Mouse (Mus musculus) heart, adult 18-20 months (tissue): Measurements from ENCODE around the gene Gm3164. TPM values are rescaled to one million over a fixed set of nuclear protein-coding genes. Genes with fewer than 3 reads are reported as not detected.
A peak's percentile ranks its signal among the peaks of the same experiment; 100 is the strongest.
"Not testable (repeated sequence)": the region's sequence is repeated elsewhere in the genome, so short reads cannot be mapped to it uniquely, and the experiment has no call there.

Experiments used
- DNase-seq, 2 experiments: peaks; one replicate each; pipeline ENCODE4 v3.0.0; 2021 to 2022; ENCODE audit warnings: mixed read lengths in 1 of 2
- long read RNA-seq, 2 experiments: library from polyadenylated mRNA; stranded (forward); transcript quantifications; one replicate each; pipeline ENCODE4 v2.0.0; 2021
- total RNA-seq, 2 experiments: library from RNA; stranded (reverse); gene quantifications; 2 replicates each; pipeline ENCODE4 v1.2.3; 2021

The Gm3164 gene
- total RNA-seq: under 1 TPM in 1 of 2 experiments, not detected in 1; 0.28 TPM
- long read RNA-seq, experiment 1: 0 reads
- long read RNA-seq, experiment 2: 0 reads

DNA sequence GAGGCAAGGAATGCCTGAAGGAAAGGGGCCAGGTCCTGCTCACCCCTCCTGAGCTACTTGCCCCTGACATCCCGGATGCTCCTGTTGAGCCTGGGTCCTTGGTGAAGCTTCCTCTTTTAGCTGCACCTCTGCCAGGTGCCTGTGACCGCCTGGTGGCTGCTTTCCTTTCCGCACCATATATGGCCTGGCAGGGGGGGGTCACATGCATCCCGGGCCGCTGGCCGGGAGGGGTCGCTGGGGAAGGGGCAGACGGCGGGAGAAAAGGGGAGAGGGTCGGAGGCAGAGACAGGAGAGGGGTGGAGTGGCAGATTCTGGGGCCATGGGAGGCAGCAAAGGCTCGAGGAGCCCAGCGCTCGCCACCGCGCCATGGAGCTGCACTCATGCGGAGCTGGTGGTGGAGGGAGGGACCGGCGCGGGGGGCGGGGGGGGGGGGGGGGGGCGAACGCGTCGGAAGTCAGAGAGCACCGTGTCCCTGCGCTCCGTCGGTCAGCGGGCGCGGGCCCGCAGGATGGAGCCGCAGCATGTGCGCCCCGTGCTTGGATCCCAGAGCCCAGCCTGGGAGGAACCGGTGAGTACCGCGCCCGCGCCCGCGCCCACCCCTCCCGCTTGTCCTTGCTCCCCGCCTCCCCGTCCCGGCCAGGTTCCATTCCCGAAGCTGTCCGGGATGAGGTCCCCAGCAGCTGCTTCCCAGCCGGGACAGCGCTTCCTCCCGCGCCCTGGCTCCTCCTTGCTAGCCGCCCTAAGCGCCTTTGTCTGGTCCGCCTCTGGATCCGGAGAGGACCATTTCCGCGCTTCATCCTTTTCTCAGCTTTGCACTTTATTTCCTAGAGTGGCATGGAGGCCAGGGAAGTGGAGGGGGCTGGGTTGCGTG, at the start of gene Gm3164:
Gene Gm3164, plus strand, starts transcription at position 484 of the 871 bp plus-strand sequence.
- DNase-seq: peak; percentile 52 to 81

- DNase-seq: not testable (repeated sequence)
These were observed 46.3 kb upstream of the Gm3164 start for GRCm38 (mm10) chr14:4368991-4369390.

DNA sequence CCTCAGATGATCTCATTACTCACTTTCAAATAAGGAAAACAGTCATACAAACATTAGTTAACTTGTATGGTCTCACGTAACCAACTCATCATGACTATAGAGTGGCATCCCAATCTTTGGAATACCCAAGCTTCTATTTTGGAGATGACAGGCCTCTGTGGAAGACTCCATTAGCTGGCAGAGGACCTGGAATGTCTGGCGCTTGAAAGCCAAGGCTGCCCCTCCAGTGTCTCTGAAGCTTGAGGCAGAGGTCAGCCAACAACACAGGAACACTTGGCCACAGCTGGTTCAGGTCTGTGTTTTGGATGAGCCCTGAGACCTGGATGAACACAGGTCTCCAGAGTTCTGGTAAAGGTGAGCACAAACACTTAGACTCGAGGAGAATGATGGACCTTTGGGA, 45.6 kb upstream of the Gm3164 start:
- DNase-seq: not testable (repeated sequence)

DNA sequence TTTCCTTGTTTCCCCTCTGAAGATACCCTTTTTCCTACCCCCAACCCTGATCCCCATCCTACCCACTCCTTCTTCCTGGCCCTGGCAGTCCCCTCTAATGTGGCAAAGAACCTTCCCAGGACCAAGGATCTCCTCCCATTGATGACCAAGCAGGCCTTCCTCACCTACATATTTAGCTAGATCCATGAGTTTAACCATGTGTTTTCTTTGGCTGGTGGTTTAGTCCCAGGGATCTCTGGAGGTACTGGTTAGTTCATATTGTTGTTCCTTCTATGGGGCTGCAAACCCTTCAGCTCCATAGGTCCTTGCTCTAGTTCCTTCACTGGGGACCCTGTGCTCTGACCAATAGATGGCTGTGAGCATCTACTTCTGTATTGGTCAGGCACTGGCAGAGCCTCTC, 37.4 kb upstream of the Gm3164 start:
- DNase-seq: not testable (repeated sequence)

DNA sequence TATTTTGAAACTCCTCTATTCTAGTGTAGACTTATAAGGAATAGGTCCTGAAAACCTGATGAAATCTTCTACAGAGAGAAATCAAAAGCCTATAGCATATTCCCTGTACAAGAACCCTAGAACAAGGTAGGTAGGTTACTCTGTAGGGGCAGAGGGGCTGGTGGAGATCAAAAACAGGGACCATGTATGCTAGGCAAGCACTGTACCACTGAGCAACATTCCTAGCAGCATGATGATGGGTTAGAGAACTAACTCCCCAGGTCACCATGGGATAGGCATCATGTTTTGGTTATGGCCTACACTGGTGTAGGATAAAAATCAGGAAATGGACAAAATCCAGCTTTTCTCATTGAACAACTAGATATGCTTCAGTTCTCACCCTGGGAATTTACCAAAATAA, 29.6 kb upstream of the Gm3164 start:
- not testable (repeated sequence) for DNase-seq

DNA sequence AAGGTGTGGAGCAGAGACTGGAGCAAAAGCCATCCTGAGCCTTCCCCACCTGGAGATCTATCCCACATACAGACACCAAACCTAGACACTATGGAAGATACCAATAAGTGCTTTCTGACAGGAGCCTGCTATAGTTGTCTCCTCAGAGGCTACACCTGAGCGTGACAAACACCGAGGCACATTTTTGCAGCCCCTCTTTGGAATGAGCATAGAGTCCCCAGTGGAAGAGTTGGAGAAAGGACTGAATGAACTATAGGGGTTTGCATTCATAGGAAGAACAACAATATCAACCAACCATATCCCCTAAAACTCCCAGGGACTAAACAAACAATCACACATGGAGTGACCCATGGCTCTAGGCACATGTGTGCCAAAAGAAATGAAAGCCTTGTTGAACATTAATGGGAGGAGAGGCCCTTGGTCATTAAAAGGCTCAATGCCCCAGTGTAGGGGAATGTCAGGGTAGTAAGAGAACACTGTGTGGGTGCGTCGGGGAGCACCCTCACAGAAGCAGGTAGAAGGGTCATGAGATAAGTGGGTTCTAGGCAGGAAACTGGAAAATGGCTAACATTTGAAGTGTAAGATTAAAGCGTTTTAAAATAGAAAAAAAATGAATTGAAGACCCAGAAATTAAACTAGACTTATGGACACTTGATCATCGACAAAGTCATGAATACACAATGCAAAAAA, 22.3 kb upstream of the Gm3164 start:
- DNase-seq: not testable (repeated sequence)

GRCm38 (mm10) chr14:4397226-4397625, 18.0 kb upstream of the Gm3164 start, which contains the start of gene Gm3159:
Gene Gm3159, plus strand, starts transcription at chr14:4397526.
- DNase-seq: not testable (repeated sequence)

GRCm38 (mm10) chr14:4398624-4399023, 16.6 kb upstream of the Gm3164 start:
- not testable (repeated sequence) for DNase-seq

- DNase-seq: not testable (repeated sequence)
These were observed 15.0 kb upstream of the Gm3164 start for GRCm38 (mm10) chr14:4400115-4400789.

DNA sequence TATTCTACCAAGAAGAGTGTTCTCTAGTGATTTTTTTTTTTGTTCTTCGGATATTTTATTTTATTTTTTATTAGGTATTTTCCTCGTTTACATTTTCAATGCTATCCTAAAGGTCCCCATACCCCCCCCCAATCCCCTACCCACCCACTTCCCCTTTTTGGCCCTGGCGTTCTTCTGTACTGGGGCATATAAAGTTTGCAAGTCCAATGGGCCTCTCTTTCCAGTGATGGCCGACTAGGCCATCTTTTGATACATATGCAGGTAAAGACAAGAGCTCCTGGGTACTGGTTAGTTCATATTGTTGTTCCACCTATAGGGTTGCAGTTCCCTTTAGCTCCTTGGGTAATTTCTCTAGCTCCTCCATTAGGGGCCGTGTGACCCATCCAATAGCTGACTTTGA, 14.0 kb upstream of the Gm3164 start:
- not testable (repeated sequence) for DNase-seq

- not testable (repeated sequence) for DNase-seq
These were observed 11.4 kb upstream of the Gm3164 start for GRCm38 (mm10) chr14:4403840-4404239.

GRCm38 (mm10) chr14:4409939-4410338, 5.3 kb upstream of the Gm3164 start:
- DNase-seq: peak in 1 of 2 experiments; percentile 1

DNA sequence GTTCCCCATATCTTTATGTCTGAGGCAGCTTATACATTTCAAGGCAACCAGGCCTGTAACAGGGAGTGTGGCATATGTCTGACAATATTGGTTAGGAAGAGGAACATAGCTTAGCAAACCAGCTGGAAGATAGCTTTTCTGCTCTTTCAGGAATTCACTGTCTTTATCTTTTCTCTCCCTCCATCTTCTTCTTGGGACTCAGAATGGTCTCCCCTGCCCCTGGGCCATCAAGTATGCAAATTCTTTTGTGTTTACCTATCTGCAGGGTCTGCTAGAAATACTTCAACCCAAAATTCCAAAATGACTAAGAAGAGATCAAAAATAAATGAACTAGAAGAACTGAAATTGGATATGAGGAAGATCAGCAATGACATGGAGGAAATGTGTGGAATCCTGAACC, 15.4 kb downstream of the Gm3164 start, which contains the start of gene Gm3173:
Gene Gm3173, plus strand, starts transcription at position 301 of the 400 bp plus-strand sequence.
- not testable (repeated sequence) for DNase-seq

- DNase-seq: not testable (repeated sequence)
These were observed 66.2 kb downstream of the Gm3164 start, which contains the start of gene Gm3182 for GRCm38 (mm10) chr14:4481445-4481844. Gene Gm3182, plus strand, starts transcription at chr14:4481745.

Other genes with a start within 250 kb of the Gm3164 start
- gene Gm2974, start 232.9 kb upstream of the Gm3164 start, total RNA-seq: not detected
- gene Gm3138, start 165.8 kb upstream of the Gm3164 start, total RNA-seq: not detected
- not detected for gene Gm3149, start 98.2 kb upstream of the Gm3164 start, total RNA-seq
- not detected for gene 2610042L04Rik, start 80.7 kb upstream of the Gm3164 start, total RNA-seq
- gene Gm3159, start 17.9 kb upstream of the Gm3164 start, total RNA-seq: not detected
- gene Gm3173, start 15.5 kb downstream of the Gm3164 start, total RNA-seq: not detected
- not detected for gene Gm3182, start 66.3 kb downstream of the Gm3164 start, total RNA-seq
- not detected for gene Gm3047, start 140.0 kb downstream of the Gm3164 start, total RNA-seq
- not detected for gene Gm8159, start 216.9 kb downstream of the Gm3164 start, total RNA-seq
- not detected for gene Gm3239, start 248.7 kb downstream of the Gm3164 start, total RNA-seq